Mouse (Mus musculus) bone marrow macrophage, adult 2 months (primary cell): Measurements from ENCODE around the gene Rph3al.

Experiments used
- CTCF ChIP-seq: IDR thresholded peaks from 2 replicates; pipeline ENCODE4 v1.5.1; 2012; ENCODE audit warnings: low read depth, mild to moderate bottlenecking, low read length, moderate library complexity
- POLR2A ChIP-seq: IDR thresholded peaks from 2 replicates; pipeline ENCODE4 v1.6.1; 2012; ENCODE audit warnings: mild to moderate bottlenecking, low read depth, low read length, borderline replicate concordance

DNA sequence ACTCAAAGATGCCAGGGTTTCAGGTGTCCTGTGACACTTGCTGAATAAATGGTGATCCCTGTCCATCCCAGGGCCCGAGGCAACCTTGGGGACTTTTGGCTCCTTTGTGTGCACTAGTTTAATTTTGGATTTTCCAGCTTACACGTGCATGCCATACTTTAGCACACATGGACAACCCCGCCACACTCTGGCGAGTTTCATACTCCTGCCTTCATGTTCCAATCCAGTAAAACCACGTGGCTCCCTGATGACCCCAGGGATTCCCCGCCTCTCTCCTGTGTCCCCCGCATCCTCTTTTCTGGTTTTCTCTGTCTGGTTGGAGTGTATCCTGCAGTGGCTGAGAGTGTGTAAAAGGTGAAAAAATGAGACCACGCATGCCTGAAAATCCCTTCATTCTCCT, 110.8 kb downstream of the Rph3al start:
- TF ChIP-seq POLR2A (no peak), CTCF (no peak)
